Mouse (Mus musculus): Measurements from ENCODE around the gene Jhy.

Jhy gene

DNA sequence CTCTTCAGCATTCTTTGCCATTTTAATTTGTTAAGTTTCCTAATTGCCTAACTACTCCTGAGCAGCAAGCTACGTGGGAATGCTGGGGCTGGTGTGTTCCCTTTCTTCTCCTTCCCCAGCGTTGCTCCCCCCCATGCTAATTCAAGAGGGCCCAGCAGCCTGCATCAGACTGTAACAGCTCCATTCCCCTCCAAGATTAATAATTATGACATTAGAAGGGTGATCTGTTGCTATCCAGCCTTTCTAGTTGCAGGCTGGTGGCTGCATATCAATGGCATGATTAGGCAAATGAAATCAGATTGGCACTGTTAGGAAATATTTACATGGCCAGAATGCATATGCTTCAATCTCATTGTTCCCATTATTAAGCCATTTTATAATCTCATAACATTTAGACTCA, 112.4 kb downstream of the Jhy start:
- DNase-seq (ENCODE audit: low spot score): no peak

All from ovary, adult 18-20 months (tissue).